Mouse (Mus musculus) hindbrain, embryonic 11.5 days (tissue): ENCODE measurements at regions not wholly inside any gene's neighbourhood (a gene's known extent, or its start where the extent isn't known, plus 50 kb on each side); places are given as distances from the start of the nearest gene placed in this dataset.

Experiments used
- ATAC-seq: fragments of 200-750 bp; cut with Nextera tagmentation; 2 replicates; pipeline ENCODE4 v1.8.0; 2017; ENCODE audit warnings: mild to moderate bottlenecking, moderate TSS enrichment, moderate library complexity; ENCODE audit not compliant: low FRiP score
- DNase-seq: peaks from one replicate; pipeline ENCODE4 v3.0.0-alpha.2; 2015; ENCODE audit warnings: low spot score
- H3K27ac ChIP-seq: fragments of 300-500 bp; sonication (generic); 2 replicates; pipeline ENCODE4 v1.5.1; 2014; ENCODE audit warnings: mild to moderate bottlenecking, low read depth, low read length
- H3K27me3 ChIP-seq: fragments of 300-500 bp; sonication (generic); 2 replicates; pipeline ENCODE4 v1.6.1; 2014; ENCODE audit warnings: mild to moderate bottlenecking, low read length, moderate library complexity, mixed read lengths; ENCODE audit not compliant: control insufficient read depth, insufficient read depth
- H3K36me3 ChIP-seq: fragments of 300-500 bp; sonication (generic); 2 replicates; pipeline ENCODE4 v1.6.1; 2014; ENCODE audit warnings: mild to moderate bottlenecking, low read length, moderate library complexity, mixed read lengths; ENCODE audit not compliant: control insufficient read depth, insufficient read depth
- H3K4me1 ChIP-seq: fragments of 300-500 bp; sonication (generic); replicated peaks from 2 replicates; pipeline ENCODE4 v1.6.1; 2014; ENCODE audit warnings: low read length, mixed read lengths; ENCODE audit not compliant: control insufficient read depth, insufficient read depth
- H3K4me2 ChIP-seq: fragments of 300-500 bp; sonication (generic); replicated peaks from 2 replicates; pipeline ENCODE4 v1.6.1; 2014; ENCODE audit warnings: mild to moderate bottlenecking, low read depth, low read length
- H3K4me3 ChIP-seq: fragments of 300-500 bp; sonication (generic); 2 replicates; pipeline ENCODE4 v1.5.1; 2014; ENCODE audit warnings: low read depth, low read length
- H3K9ac ChIP-seq: fragments of 300-500 bp; sonication (generic); 2 replicates; pipeline ENCODE4 v1.6.1; 2014; ENCODE audit warnings: low read depth, low read length
- H3K9me3 ChIP-seq: fragments of 300-500 bp; sonication (generic); 2 replicates; pipeline ENCODE4 v1.6.1; 2016; ENCODE audit warnings: low read length; ENCODE audit not compliant: control insufficient read depth
- WGBS: fragments of 180-500 bp; shearing (Covaris S2); extraction: QIAGEN DNeasy Blood & Tissue Kit; methylation state at CpG from one replicate; pipeline ENCODE4 v1.1.7; 2014; 5-methylcytosine and 5-hydroxymethylcytosine counted together

GRCm38 (mm10) chr14:112680684-112681083, 633.7 kb upstream of the Tpm3-rs7 start:
- ATAC-seq (no peak), DNase-seq (no peak)
- 68% methylated on average over 2 of the region's 2 CpGs for WGBS
- H3K27me3 ChIP-seq = no peaks in the 10 kb centered on the region
- no peak overlapping the region for H3K9ac ChIP-seq
- no peaks in the 10 kb centered on the region for H3K36me3 ChIP-seq
- no peak overlapping the region for H3K27ac ChIP-seq
- no peaks in the 10 kb centered on the region for H3K9me3 ChIP-seq
- no peaks in the 10 kb centered on the region for H3K4me1 ChIP-seq
- H3K4me2 ChIP-seq = no peak overlapping the region
- no peak overlapping the region for H3K4me3 ChIP-seq

- no peak overlapping the region for H3K9ac ChIP-seq
- H3K36me3 ChIP-seq = no peaks in the 10 kb centered on the region
- H3K4me2 ChIP-seq = no peak overlapping the region
- no peak overlapping the region for H3K27ac ChIP-seq
- ATAC-seq (no peak), DNase-seq (no peak)
- no peaks in the 10 kb centered on the region for H3K4me1 ChIP-seq
- H3K27me3 ChIP-seq = no peaks in the 10 kb centered on the region
- no peaks in the 10 kb centered on the region for H3K9me3 ChIP-seq
- H3K4me3 ChIP-seq = no peak overlapping the region
- WGBS = 78% methylated on average over 2 of the region's 2 CpGs
Observed at GRCm38 (mm10) chr14:112686037-112686436, 628.4 kb upstream of the Tpm3-rs7 start.

GRCm38 (mm10) chr14:112719513-112719912, 594.9 kb upstream of the Tpm3-rs7 start:
- H3K27me3 ChIP-seq = no peaks in the 10 kb centered on the region
- H3K9ac ChIP-seq = no peak overlapping the region
- H3K27ac ChIP-seq = no peak overlapping the region
- no peaks in the 10 kb centered on the region for H3K4me1 ChIP-seq
- 0 out of 2 replicates have a peak, but pooled peaks have one; percentile 38 for ATAC-seq
- H3K4me3 ChIP-seq = no peak overlapping the region
- H3K9me3 ChIP-seq = no peaks in the 10 kb centered on the region
- 84% methylated on average over 10 of the region's 10 CpGs for WGBS
- no peak for DNase-seq
- H3K36me3 ChIP-seq = no peaks in the 10 kb centered on the region
- H3K4me2 ChIP-seq = no peak overlapping the region
